Mouse (Mus musculus) adrenal gland, postnatal 36 days (tissue): ENCODE data around the gene Coch. TPM values are rescaled to one million over a fixed set of nuclear protein-coding genes. Genes with fewer than 3 reads are reported as not detected.
"Not testable (repeated sequence)": the region's sequence is repeated elsewhere in the genome, so short reads cannot be mapped to it uniquely, and the experiment has no call there.

Source experiments
- DNase-seq, 2 experiments: peaks; one replicate each; pipeline ENCODE4 v3.0.0; 2021; ENCODE audit warnings: mixed read lengths in 1 of 2
- long read RNA-seq, 2 experiments: library from polyadenylated mRNA; stranded (forward); transcript quantifications; one replicate each; pipeline ENCODE4 v2.0.0; 2021; ENCODE audit warnings: borderline sequencing depth in 2 of 2
- total RNA-seq, 2 experiments: library from RNA; stranded (reverse); gene quantifications; 2 replicates each; pipeline ENCODE4 v1.2.3; 2021

Gene Coch
- total RNA-seq: under 1 TPM in 1 of 2 experiments, not detected in 1; 0.36 TPM
- long read RNA-seq, experiment 1, partial matches to known transcripts: 0 of 2 reads
- long read RNA-seq, experiment 1, other reads (novel, unspliced or antisense): 0 of 2 reads
- long read RNA-seq, experiment 2: 0 reads

- DNase-seq: peak; percentile 14 to 20
Observed at GRCm38 (mm10) chr12:51593229-51594029, at the start of gene Coch. Coch (plus strand) TSS chr12:51593341.

GRCm38 (mm10) chr12:51543402-51543960 lies 49.7 kb upstream of the Coch start:
- no peak for DNase-seq

- no peak for DNase-seq
Observed at GRCm38 (mm10) chr12:51555041-51555440, 38.1 kb upstream of the Coch start.

GRCm38 (mm10) chr12:51561416-51561815 lies 31.7 kb upstream of the Coch start:
- no peak for DNase-seq

- DNase-seq: peak in 1 of 2 experiments; percentile 9
Observed at GRCm38 (mm10) chr12:51567225-51567624, 25.9 kb upstream of the Coch start.

GRCm38 (mm10) chr12:51569472-51569871 lies 23.7 kb upstream of the Coch start:
- DNase-seq: no peak

- no peak for DNase-seq
Observed at GRCm38 (mm10) chr12:51569944-51570343, 23.2 kb upstream of the Coch start.

GRCm38 (mm10) chr12:51572651-51573050 lies 20.5 kb upstream of the Coch start:
- no peak for DNase-seq

- DNase-seq: not testable (repeated sequence)
Observed at GRCm38 (mm10) chr12:51577816-51578215, 15.3 kb upstream of the Coch start.

- no peak for DNase-seq
Observed at GRCm38 (mm10) chr12:51589263-51589662, 3.9 kb upstream of the Coch start.

GRCm38 (mm10) chr12:51591921-51592320 lies 1.2 kb upstream of the Coch start:
- DNase-seq: no peak

- DNase-seq: peak; percentile 13 to 27
Observed at GRCm38 (mm10) chr12:51592888-51593228, 283 bp upstream of the Coch start.

- no peak for DNase-seq
Observed at GRCm38 (mm10) chr12:51594030-51594470, 909 bp downstream of the Coch start.

- DNase-seq: no peak
Observed at GRCm38 (mm10) chr12:51603306-51603705, 10.2 kb downstream of the Coch start.

GRCm38 (mm10) chr12:51606138-51606537 lies 13.0 kb downstream of the Coch start:
- DNase-seq: no peak

- no peak for DNase-seq
Observed at GRCm38 (mm10) chr12:51612361-51612760, 19.2 kb downstream of the Coch start.

GRCm38 (mm10) chr12:51620572-51620971 lies 27.4 kb downstream of the Coch start:
- no peak for DNase-seq

GRCm38 (mm10) chr12:51621161-51621560 lies 28.0 kb downstream of the Coch start:
- DNase-seq: no peak

GRCm38 (mm10) chr12:51622670-51623365 lies 29.7 kb downstream of the Coch start:
- DNase-seq: no peak

- no peak for DNase-seq
Observed at GRCm38 (mm10) chr12:51623366-51623694, 30.2 kb downstream of the Coch start.

GRCm38 (mm10) chr12:51633481-51633880 lies 40.3 kb downstream of the Coch start:
- DNase-seq: no peak

GRCm38 (mm10) chr12:51636260-51636659 lies 43.1 kb downstream of the Coch start:
- DNase-seq: no peak
